Mouse (Mus musculus): Measurements from ENCODE around the gene Chst1. TPM values are rescaled to one million over a fixed set of nuclear protein-coding genes. Genes with fewer than 3 reads are reported as not detected.

Chst1 gene
- polyA plus RNA-seq, 1 experiment from 2014 or later, result 26.2 TPM

GRCm38 (mm10) chr2:92600348-92600670 lies 802 bp downstream of the Chst1 start:
- H3K9me3 ChIP-seq, result no peaks in the 10 kb centered on the region
- peaks cover 58% of the 10 kb centered on the region for H3K4me1 ChIP-seq (replicated peaks)

GRCm38 (mm10) chr2:92601246-92601645 lies 1.7 kb downstream of the Chst1 start:
- WGBS, result 45% methylated on average over 4 of the region's 4 CpGs
- ATAC-seq, result no peak
- Histone ChIP-seq H3K36me3 (no peaks in the 10 kb centered on the region), H3K9ac (replicated peaks) (peak overlapping the region; percentile 77), H3K4me3 (replicated peaks) (peak overlapping the region; percentile 77), H3K4me1 (replicated peaks) (peaks cover 58% of the 10 kb centered on the region), H3K4me2 (replicated peaks) (peak overlapping the region; percentile 94), H3K9me3 (no peaks in the 10 kb centered on the region), H3K27ac (no peak overlapping the region), H3K27me3 (peaks cover 20% of the 10 kb centered on the region)

More at GRCm38 (mm10) chr2:92600348-92600670, 802 bp downstream of the Chst1 start:
- Histone ChIP-seq H3K4me3 (replicated peaks) (peak overlapping the region; percentile 77), H3K27me3 (peaks cover 22% of the 10 kb centered on the region), H3K27ac (peak overlapping the region; percentile 84), H3K4me2 (replicated peaks) (peak overlapping the region; percentile 94), H3K9ac (replicated peaks) (peak overlapping the region; percentile 77), H3K36me3 (no peaks in the 10 kb centered on the region)
- peak; percentile 7; the same call in 1 of the 2 replicates for ATAC-seq
- WGBS, result 1% methylated on average over 17 of the region's 17 CpGs

- ATAC-seq, result no peak
- H3K4me2 ChIP-seq (replicated peaks), result peak overlapping the region; percentile 94
- 16% methylated on average over 12 of the region's 12 CpGs for WGBS
- peak overlapping the region; percentile 57; the same call in 1 of the 2 replicates for H3K9ac ChIP-seq (replicated peaks)
- H3K4me3 ChIP-seq (replicated peaks), result peak overlapping the region; percentile 77
- H3K4me1 ChIP-seq (replicated peaks), result peaks cover 58% of the 10 kb centered on the region
- H3K27me3 ChIP-seq, result peaks cover 18% of the 10 kb centered on the region
- 0 out of 2 replicates have a peak overlapping the region, but pooled peaks have one; percentile 30 for H3K27ac ChIP-seq
- no peaks in the 10 kb centered on the region for H3K36me3 ChIP-seq
- H3K9me3 ChIP-seq, result no peaks in the 10 kb centered on the region
Observed at GRCm38 (mm10) chr2:92602073-92602472, 2.6 kb downstream of the Chst1 start.

DNA sequence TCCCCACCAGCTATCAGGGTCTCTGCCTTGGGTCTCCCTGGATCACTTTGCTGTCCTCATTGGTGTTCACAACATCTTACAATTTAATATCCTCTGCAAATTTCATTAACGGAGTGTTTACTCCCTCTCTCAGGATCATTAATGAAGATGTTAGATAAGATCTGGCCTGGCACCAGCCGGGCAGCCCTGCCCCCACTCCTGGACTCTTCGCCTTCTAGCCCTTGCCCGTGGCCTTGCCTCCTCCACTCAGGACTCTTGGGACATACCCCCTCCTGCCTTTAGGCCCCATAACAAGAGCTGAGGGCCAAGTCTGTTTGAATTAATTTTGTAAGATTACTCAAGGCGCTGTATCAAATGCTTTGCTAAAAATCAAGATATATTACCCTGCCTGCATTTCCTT lies 4.1 kb downstream of the Chst1 start:
- 60% methylated on average over 5 of the region's 5 CpGs for WGBS
- H3K9me3 ChIP-seq, result no peaks in the 10 kb centered on the region
- H3K4me2 ChIP-seq (replicated peaks), result peak overlapping the region; percentile 94
- ATAC-seq, result no peak
- peak overlapping the region; percentile 2; the same call in 1 of the 2 replicates for H3K4me3 ChIP-seq (replicated peaks)
- peaks cover 68% of the 10 kb centered on the region for H3K4me1 ChIP-seq (replicated peaks)
- peaks cover 11% of the 10 kb centered on the region for H3K27me3 ChIP-seq
- 0 out of 2 replicates have a peak overlapping the region, but pooled peaks have one; percentile 25 for H3K9ac ChIP-seq (replicated peaks)
- no peaks in the 10 kb centered on the region for H3K36me3 ChIP-seq
- 0 out of 2 replicates have a peak overlapping the region, but pooled peaks have one; percentile 16 for H3K27ac ChIP-seq

GRCm38 (mm10) chr2:92604565-92604964 lies 5.1 kb downstream of the Chst1 start:
- Histone ChIP-seq H3K27me3 (peaks cover 11% of the 10 kb centered on the region), H3K4me1 (replicated peaks) (peaks cover 62% of the 10 kb centered on the region), H3K9ac (replicated peaks) (no peak overlapping the region), H3K36me3 (no peaks in the 10 kb centered on the region), H3K4me2 (replicated peaks) (peak overlapping the region; percentile 20), H3K4me3 (replicated peaks) (no peak overlapping the region), H3K27ac (no peak overlapping the region), H3K9me3 (no peaks in the 10 kb centered on the region)
- no peak for ATAC-seq
- 84% methylated on average over 5 of the region's 5 CpGs for WGBS

- Histone ChIP-seq H3K4me1 (replicated peaks) (peaks cover 53% of the 10 kb centered on the region), H3K36me3 (no peaks in the 10 kb centered on the region), H3K27me3 (peaks cover 8% of the 10 kb centered on the region), H3K4me3 (replicated peaks) (no peak overlapping the region), H3K9me3 (no peaks in the 10 kb centered on the region), H3K9ac (replicated peaks) (no peak overlapping the region), H3K4me2 (replicated peaks) (no peak overlapping the region), H3K27ac (no peak overlapping the region)
- 86% methylated on average over 5 of the region's 5 CpGs for WGBS
- ATAC-seq, result no peak
Observed at GRCm38 (mm10) chr2:92605995-92606394, 6.5 kb downstream of the Chst1 start.

DNA sequence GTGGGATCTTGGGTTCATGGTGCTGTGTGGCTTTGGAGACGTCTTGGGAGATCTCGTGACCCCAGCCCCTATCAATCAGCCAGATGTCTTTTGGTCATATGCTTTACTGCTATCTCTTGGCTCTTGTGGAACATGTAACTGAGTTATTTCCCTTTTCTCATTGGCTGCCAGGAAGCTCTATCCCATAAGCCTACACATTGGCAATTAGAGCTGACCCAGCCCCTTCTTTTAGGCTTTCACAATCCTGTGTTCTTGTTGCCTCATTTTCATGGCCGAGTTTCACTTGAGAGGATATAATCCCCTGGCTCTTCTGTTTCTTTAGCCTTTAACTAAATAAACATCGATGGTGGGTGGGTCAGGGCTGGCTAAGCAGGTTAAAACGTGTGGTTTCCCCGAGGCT lies 7.6 kb downstream of the Chst1 start:
- WGBS, result 69% methylated on average over 6 of the region's 6 CpGs

DNA sequence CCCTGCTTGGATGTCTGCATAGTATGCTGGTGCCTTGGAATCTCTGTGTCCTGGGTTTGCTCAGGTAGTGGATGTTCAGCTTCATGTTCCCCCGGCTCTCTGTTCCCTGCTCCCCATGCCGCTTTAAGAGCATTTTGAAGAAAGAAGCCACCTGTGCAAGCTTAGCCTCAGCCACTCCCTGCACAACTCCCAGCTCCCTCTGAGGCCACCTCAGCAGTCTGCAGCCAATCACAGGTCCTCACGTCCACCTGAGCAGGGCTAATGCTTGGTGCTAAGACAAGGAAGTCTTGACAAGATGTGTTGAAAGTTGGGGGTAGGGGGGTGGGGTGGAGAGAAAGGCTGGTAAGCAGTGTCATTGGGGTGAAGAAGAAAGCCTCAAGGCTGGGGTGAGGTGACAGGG lies 8.1 kb downstream of the Chst1 start:
- H3K27me3 ChIP-seq, result no peaks in the 10 kb centered on the region
- ATAC-seq, result no peak
- no peak overlapping the region for H3K4me3 ChIP-seq (replicated peaks)
- H3K4me1 ChIP-seq (replicated peaks), result peaks cover 37% of the 10 kb centered on the region
- H3K9ac ChIP-seq (replicated peaks), result no peak overlapping the region
- peaks cover 10% of the 10 kb centered on the region for H3K36me3 ChIP-seq
- no peaks in the 10 kb centered on the region for H3K9me3 ChIP-seq
- H3K4me2 ChIP-seq (replicated peaks), result no peak overlapping the region
- H3K27ac ChIP-seq, result no peak overlapping the region
- 84% methylated on average over 3 of the region's 3 CpGs for WGBS

More for the DNA sequence above, 7.6 kb downstream of the Chst1 start:
- no peak overlapping the region for H3K9ac ChIP-seq (replicated peaks)
- H3K4me1 ChIP-seq (replicated peaks), result peaks cover 41% of the 10 kb centered on the region
- no peak overlapping the region for H3K27ac ChIP-seq
- no peaks in the 10 kb centered on the region for H3K9me3 ChIP-seq
- no peak for ATAC-seq
- H3K4me2 ChIP-seq (replicated peaks), result no peak overlapping the region
- H3K36me3 ChIP-seq, result peaks cover 6% of the 10 kb centered on the region
- H3K4me3 ChIP-seq (replicated peaks), result no peak overlapping the region
- H3K27me3 ChIP-seq, result no peaks in the 10 kb centered on the region

DNA sequence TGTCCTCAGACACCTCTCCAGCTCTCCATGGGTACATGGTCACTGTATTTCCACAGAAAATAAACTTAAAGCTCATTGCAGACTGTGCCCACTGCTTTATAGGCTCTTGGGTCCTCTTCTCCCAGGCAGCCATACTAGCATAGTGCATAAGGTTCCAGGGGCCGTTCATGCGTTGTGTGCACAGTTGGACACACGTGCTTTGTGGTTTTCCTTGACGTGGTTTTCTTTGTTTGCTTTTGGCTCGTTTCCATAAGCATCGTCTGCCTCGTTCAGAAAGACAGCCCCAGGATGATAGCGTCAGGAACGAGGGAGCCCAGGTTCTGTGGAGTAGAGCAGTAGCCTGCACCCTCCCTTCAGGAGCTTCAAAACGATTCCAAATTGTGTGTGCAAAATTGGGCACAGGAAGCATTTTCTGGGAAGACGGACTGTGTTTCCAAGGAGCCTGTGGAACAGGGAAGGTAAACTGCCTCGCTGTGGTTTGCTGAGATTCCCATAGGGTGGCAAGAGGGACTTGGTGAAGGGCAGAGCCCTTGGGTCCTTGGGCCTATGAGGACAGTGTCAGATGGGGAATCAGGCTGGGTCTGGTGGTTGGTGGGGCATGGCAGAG lies 8.6 kb downstream of the Chst1 start:
- H3K4me1 ChIP-seq (replicated peaks), result peaks cover 32% of the 10 kb centered on the region
- no peak overlapping the region for H3K9ac ChIP-seq (replicated peaks)
- H3K36me3 ChIP-seq, result peaks cover 16% of the 10 kb centered on the region
- H3K4me3 ChIP-seq (replicated peaks), result no peak overlapping the region
- ATAC-seq, result no peak
- peak overlapping the region; percentile 35; the same call in 1 of the 2 replicates for H3K27ac ChIP-seq
- no peaks in the 10 kb centered on the region for H3K27me3 ChIP-seq
- no peak overlapping the region for H3K4me2 ChIP-seq (replicated peaks)
- no peaks in the 10 kb centered on the region for H3K9me3 ChIP-seq
- 54% methylated on average over 12 of the region's 12 CpGs for WGBS

GRCm38 (mm10) chr2:92608810-92609581 lies 9.5 kb downstream of the Chst1 start:
- ATAC-seq, result 0 out of 2 replicates have a peak, but pooled peaks have one; percentile 19
- WGBS, result 52% methylated on average over 4 of the region's 4 CpGs
- peaks cover 25% of the 10 kb centered on the region for H3K36me3 ChIP-seq
- no peak overlapping the region for H3K4me3 ChIP-seq (replicated peaks)
- H3K9ac ChIP-seq (replicated peaks), result no peak overlapping the region
- H3K4me1 ChIP-seq (replicated peaks), result peaks cover 23% of the 10 kb centered on the region
- no peak overlapping the region for H3K27ac ChIP-seq
- H3K27me3 ChIP-seq, result no peaks in the 10 kb centered on the region
- no peak overlapping the region for H3K4me2 ChIP-seq (replicated peaks)
- H3K9me3 ChIP-seq, result no peaks in the 10 kb centered on the region

GRCm38 (mm10) chr2:92609704-92610379 lies 10.3 kb downstream of the Chst1 start:
- H3K4me2 ChIP-seq (replicated peaks), result no peak overlapping the region
- H3K27ac ChIP-seq, result no peak overlapping the region
- no peaks in the 10 kb centered on the region for H3K9me3 ChIP-seq
- peaks cover 33% of the 10 kb centered on the region for H3K36me3 ChIP-seq
- no peaks in the 10 kb centered on the region for H3K27me3 ChIP-seq
- H3K9ac ChIP-seq (replicated peaks), result no peak overlapping the region
- H3K4me3 ChIP-seq (replicated peaks), result no peak overlapping the region
- WGBS, result 79% methylated on average over 3 of the region's 3 CpGs
- ATAC-seq, result no peak
- H3K4me1 ChIP-seq (replicated peaks), result peaks cover 15% of the 10 kb centered on the region

DNA sequence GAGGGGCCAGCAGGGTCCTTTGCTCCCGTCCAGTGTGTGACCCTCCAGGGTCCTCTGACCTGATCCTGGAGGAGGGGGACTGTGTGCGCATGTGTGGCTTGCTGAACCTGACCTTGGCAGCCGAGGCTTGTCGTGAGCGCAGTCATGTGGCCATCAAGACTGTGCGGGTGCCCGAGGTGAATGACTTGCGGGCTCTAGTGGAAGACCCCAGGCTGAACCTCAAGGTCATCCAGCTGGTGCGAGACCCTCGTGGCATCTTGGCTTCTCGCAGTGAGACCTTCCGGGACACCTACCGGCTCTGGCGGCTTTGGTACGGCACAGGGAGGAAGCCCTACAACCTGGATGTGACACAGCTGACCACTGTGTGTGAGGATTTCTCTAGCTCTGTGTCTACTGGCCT lies 14.1 kb downstream of the Chst1 start:
- Histone ChIP-seq H3K27me3 (no peaks in the 10 kb centered on the region), H3K9ac (replicated peaks) (no peak overlapping the region), H3K4me1 (replicated peaks) (0 out of 2 replicates have a peak, but pooled peaks cover under 1% of the 10 kb centered on the region), H3K27ac (no peak overlapping the region), H3K4me2 (replicated peaks) (no peak overlapping the region), H3K4me3 (replicated peaks) (no peak overlapping the region), H3K36me3 (peaks cover 33% of the 10 kb centered on the region), H3K9me3 (no peaks in the 10 kb centered on the region)
- ATAC-seq, result no peak
- WGBS, result 96% methylated on average over 15 of the region's 15 CpGs
